Mouse (Mus musculus): ENCODE results near the gene Snd1. TPM values are rescaled to one million over a fixed set of nuclear protein-coding genes. Genes with fewer than 3 reads are reported as not detected.

Gene Snd1
- polyA plus RNA-seq, 1 experiment from 2014 or later, result 113 TPM

GRCm38 (mm10) chr6:28975106-28975505 lies 500.2 kb downstream of the Snd1 start:
- WGBS, result 94% methylated on average over 1 of the region's 1 CpGs
- H3K9me3 ChIP-seq (replicated peaks), result no peaks in the 10 kb centered on the region
- 0 out of 2 replicates have a peak, but pooled peaks cover 3% of the 10 kb centered on the region for H3K4me1 ChIP-seq
- no peaks in the 10 kb centered on the region for H3K36me3 ChIP-seq
- no peak overlapping the region for H3K4me3 ChIP-seq
- no peak overlapping the region for H3K4me2 ChIP-seq (replicated peaks)
- no peak for ATAC-seq (ENCODE audit: low FRiP score)
- peaks cover 18% of the 10 kb centered on the region for H3K27me3 ChIP-seq
- no peak overlapping the region for H3K27ac ChIP-seq
- H3K9ac ChIP-seq, result no peak overlapping the region

- no peak overlapping the region for H3K9ac ChIP-seq
- no peaks in the 10 kb centered on the region for H3K36me3 ChIP-seq
- whole genome bisulfite sequencing, result 38% methylated on average over 3 of the region's 5 CpGs
- no peak overlapping the region for H3K4me3 ChIP-seq
- H3K4me2 ChIP-seq (replicated peaks), result no peak overlapping the region
- H3K4me1 ChIP-seq, result peaks cover 11% of the 10 kb centered on the region
- H3K27me3 ChIP-seq, result peaks cover 39% of the 10 kb centered on the region
- no peak overlapping the region for H3K27ac ChIP-seq
- H3K9me3 ChIP-seq (replicated peaks), result no peaks in the 10 kb centered on the region
- ATAC-seq (ENCODE audit: low FRiP score), result no peak
Measured at GRCm38 (mm10) chr6:28978031-28978430, 503.1 kb downstream of the Snd1 start.

- Histone ChIP-seq H3K4me2 (replicated peaks) (no peak overlapping the region), H3K27me3 (peaks cover 48% of the 10 kb centered on the region), H3K9me3 (replicated peaks) (no peaks in the 10 kb centered on the region), H3K4me1 (peaks cover 11% of the 10 kb centered on the region), H3K36me3 (no peaks in the 10 kb centered on the region), H3K27ac (no peak overlapping the region), H3K9ac (no peak overlapping the region), H3K4me3 (no peak overlapping the region)
- 79% methylated on average over 3 of the region's 3 CpGs for WGBS
- ATAC-seq (ENCODE audit: low FRiP score), result no peak
Measured at GRCm38 (mm10) chr6:28978881-28979280, 503.9 kb downstream of the Snd1 start.

GRCm38 (mm10) chr6:28979586-28979985 lies 504.6 kb downstream of the Snd1 start:
- ATAC-seq (ENCODE audit: low FRiP score), result no peak
- no peak overlapping the region for H3K27ac ChIP-seq
- H3K9ac ChIP-seq, result no peak overlapping the region
- H3K4me2 ChIP-seq (replicated peaks), result no peak overlapping the region
- no peaks in the 10 kb centered on the region for H3K9me3 ChIP-seq (replicated peaks)
- H3K4me1 ChIP-seq, result peaks cover 11% of the 10 kb centered on the region
- no peak overlapping the region for H3K4me3 ChIP-seq
- peaks cover 51% of the 10 kb centered on the region for H3K27me3 ChIP-seq
- H3K36me3 ChIP-seq, result no peaks in the 10 kb centered on the region
- WGBS, result 69% methylated on average over 8 of the region's 8 CpGs

- peak overlapping the region; percentile 69; the same call in 1 of the 2 replicates for H3K27ac ChIP-seq
- peak overlapping the region; percentile 73 for H3K4me2 ChIP-seq (replicated peaks)
- H3K9ac ChIP-seq, result peak overlapping the region; percentile 60
- peak; percentile 43 for ATAC-seq (ENCODE audit: low FRiP score)
- WGBS, result 6% methylated on average over 10 of the region's 14 CpGs
- H3K4me3 ChIP-seq, result peak overlapping the region; percentile 49
- H3K4me1 ChIP-seq, result peaks cover 11% of the 10 kb centered on the region
- H3K27me3 ChIP-seq, result peaks cover 51% of the 10 kb centered on the region
- no peaks in the 10 kb centered on the region for H3K9me3 ChIP-seq (replicated peaks)
- H3K36me3 ChIP-seq, result no peaks in the 10 kb centered on the region
Measured at GRCm38 (mm10) chr6:28980219-28980618, 505.3 kb downstream of the Snd1 start.

GRCm38 (mm10) chr6:28980750-28981584 lies 506.0 kb downstream of the Snd1 start:
- Histone ChIP-seq H3K4me2 (replicated peaks) (peak overlapping the region; percentile 73), H3K27ac (peak overlapping the region; percentile 69; the same call in 1 of the 2 replicates), H3K9ac (peak overlapping the region; percentile 60), H3K36me3 (no peaks in the 10 kb centered on the region), H3K27me3 (peaks cover 51% of the 10 kb centered on the region), H3K4me3 (peak overlapping the region; percentile 49), H3K9me3 (replicated peaks) (no peaks in the 10 kb centered on the region), H3K4me1 (peaks cover 11% of the 10 kb centered on the region)
- peak; percentile 86 for ATAC-seq (ENCODE audit: low FRiP score)
- under 1% methylated on average over 56 of the region's 56 CpGs for WGBS

GRCm38 (mm10) chr6:28981585-28981948 lies 506.6 kb downstream of the Snd1 start:
- Histone ChIP-seq H3K9me3 (replicated peaks) (no peaks in the 10 kb centered on the region), H3K27ac (peak overlapping the region; percentile 69; the same call in 1 of the 2 replicates), H3K9ac (peak overlapping the region; percentile 60), H3K27me3 (peaks cover 51% of the 10 kb centered on the region), H3K4me2 (replicated peaks) (peak overlapping the region; percentile 73), H3K4me1 (peaks cover 11% of the 10 kb centered on the region), H3K4me3 (peak overlapping the region; percentile 49), H3K36me3 (no peaks in the 10 kb centered on the region)
- peak; percentile 50 for ATAC-seq (ENCODE audit: low FRiP score)
- 4% methylated on average over 18 of the region's 18 CpGs for WGBS

GRCm38 (mm10) chr6:28981966-28982701 lies 507.2 kb downstream of the Snd1 start:
- Histone ChIP-seq H3K4me3 (peak overlapping the region; percentile 49; the same call in 1 of the 2 replicates), H3K9me3 (replicated peaks) (no peaks in the 10 kb centered on the region), H3K36me3 (no peaks in the 10 kb centered on the region), H3K4me2 (replicated peaks) (peak overlapping the region; percentile 73), H3K4me1 (peaks cover 11% of the 10 kb centered on the region), H3K9ac (no peak overlapping the region), H3K27me3 (peaks cover 51% of the 10 kb centered on the region), H3K27ac (no peak overlapping the region)
- WGBS, result 13% methylated on average over 18 of the region's 18 CpGs
- ATAC-seq (ENCODE audit: low FRiP score), result no peak

- H3K4me2 ChIP-seq (replicated peaks), result 0 out of 2 replicates have a peak overlapping the region, but pooled peaks have one; percentile 73
- H3K4me3 ChIP-seq, result no peak overlapping the region
Measured at GRCm38 (mm10) chr6:28982817-28983216, 507.9 kb downstream of the Snd1 start.

More at GRCm38 (mm10) chr6:28982817-28983216, 507.9 kb downstream of the Snd1 start:
- Histone ChIP-seq H3K36me3 (no peaks in the 10 kb centered on the region), H3K27ac (no peak overlapping the region), H3K9ac (no peak overlapping the region), H3K9me3 (replicated peaks) (no peaks in the 10 kb centered on the region), H3K4me1 (peaks cover 11% of the 10 kb centered on the region), H3K27me3 (peaks cover 46% of the 10 kb centered on the region)
- ATAC-seq (ENCODE audit: low FRiP score), result no peak
- 70% methylated on average over 1 of the region's 1 CpGs for WGBS

Other genes with a start within 250 kb of the Snd1 start
- 21.7 and 22.9 TPM in 2 replicates for gene Zfp800, start 77.1 kb upstream of the Snd1 start, polyA plus RNA-seq (2016; fragmentation: Nextera tagmentation; extraction: Ambion mirVana)
- 325 and 330 TPM in 2 replicates for gene Arf5, start 51.6 kb upstream of the Snd1 start, polyA plus RNA-seq (2016; fragmentation: Nextera tagmentation; extraction: Ambion mirVana)
- gene Fscn3, start 47.4 kb upstream of the Snd1 start, polyA plus RNA-seq (2016; fragmentation: Nextera tagmentation; extraction: Ambion mirVana), result not detected in 2 replicates
- gene Gcc1, start 46.7 kb upstream of the Snd1 start, polyA plus RNA-seq (2016; fragmentation: Nextera tagmentation; extraction: Ambion mirVana), result 16.0 and 16.4 TPM in 2 replicates
- not detected in 2 replicates for gene Pax4, start 25.8 kb upstream of the Snd1 start, polyA plus RNA-seq (2016; fragmentation: Nextera tagmentation; extraction: Ambion mirVana)